Mouse (Mus musculus): ENCODE data around the gene Slc36a4. TPM values are rescaled to one million over a fixed set of nuclear protein-coding genes. Genes with fewer than 3 reads are reported as not detected.

Gene Slc36a4
- polyA plus RNA-seq, 1 experiment from 2014 or later, result 16.6 TPM

GRCm38 (mm10) chr9:15727168-15727567, 17.6 kb downstream of the Slc36a4 start:
- 95% methylated on average over 8 of the region's 8 CpGs for WGBS

GRCm38 (mm10) chr9:15731758-15732748, 22.5 kb downstream of the Slc36a4 start:
- no peak overlapping the region for H3K4me2 ChIP-seq (replicated peaks)
- H3K4me3 ChIP-seq (replicated peaks), result no peak overlapping the region
- H3K4me1 ChIP-seq, result no peaks in the 10 kb centered on the region
- H3K36me3 ChIP-seq, result peaks cover 54% of the 10 kb centered on the region
- H3K9ac ChIP-seq, result no peak overlapping the region
- no peaks in the 10 kb centered on the region for H3K9me3 ChIP-seq (replicated peaks)
- 72% methylated on average over 13 of the region's 13 CpGs for WGBS
- no peaks in the 10 kb centered on the region for H3K27me3 ChIP-seq
- 0 out of 2 replicates have a peak, but pooled peaks have one; percentile 46 for ATAC-seq (ENCODE audit: insufficient number of reproducible peaks, low FRiP score, low TSS enrichment, low read depth)
- no peak overlapping the region for H3K27ac ChIP-seq (replicated peaks)

More at GRCm38 (mm10) chr9:15727168-15727567, 17.6 kb downstream of the Slc36a4 start:
- Histone ChIP-seq H3K9ac (no peak overlapping the region), H3K27ac (replicated peaks) (no peak overlapping the region), H3K4me1 (no peaks in the 10 kb centered on the region), H3K4me2 (replicated peaks) (no peak overlapping the region), H3K4me3 (replicated peaks) (no peak overlapping the region), H3K9me3 (replicated peaks) (no peaks in the 10 kb centered on the region), H3K27me3 (no peaks in the 10 kb centered on the region), H3K36me3 (peaks cover 51% of the 10 kb centered on the region)
- ATAC-seq (ENCODE audit: insufficient number of reproducible peaks, low FRiP score, low TSS enrichment, low read depth), result no peak

GRCm38 (mm10) chr9:15734056-15734866, 24.7 kb downstream of the Slc36a4 start:
- no peak for ATAC-seq (ENCODE audit: insufficient number of reproducible peaks, low FRiP score, low TSS enrichment, low read depth)
- Histone ChIP-seq H3K27ac (replicated peaks) (no peak overlapping the region), H3K9ac (no peak overlapping the region), H3K9me3 (replicated peaks) (no peaks in the 10 kb centered on the region), H3K4me3 (replicated peaks) (no peak overlapping the region), H3K27me3 (no peaks in the 10 kb centered on the region), H3K36me3 (peaks cover 60% of the 10 kb centered on the region), H3K4me2 (replicated peaks) (no peak overlapping the region), H3K4me1 (no peaks in the 10 kb centered on the region)
- 68% methylated on average over 11 of the region's 11 CpGs for WGBS

GRCm38 (mm10) chr9:15734867-15735131, 25.3 kb downstream of the Slc36a4 start:
- peaks cover 58% of the 10 kb centered on the region for H3K36me3 ChIP-seq
- no peaks in the 10 kb centered on the region for H3K27me3 ChIP-seq
- no peak overlapping the region for H3K9ac ChIP-seq
- no peak for ATAC-seq (ENCODE audit: insufficient number of reproducible peaks, low FRiP score, low TSS enrichment, low read depth)
- no peak overlapping the region for H3K4me2 ChIP-seq (replicated peaks)
- H3K27ac ChIP-seq (replicated peaks), result no peak overlapping the region
- no peaks in the 10 kb centered on the region for H3K4me1 ChIP-seq
- H3K4me3 ChIP-seq (replicated peaks), result no peak overlapping the region
- no peaks in the 10 kb centered on the region for H3K9me3 ChIP-seq (replicated peaks)
- WGBS, result 83% methylated on average over 6 of the region's 6 CpGs

GRCm38 (mm10) chr9:15737522-15737921, 28.0 kb downstream of the Slc36a4 start:
- Histone ChIP-seq H3K36me3 (peaks cover 51% of the 10 kb centered on the region), H3K9me3 (replicated peaks) (no peaks in the 10 kb centered on the region), H3K4me2 (replicated peaks) (no peak overlapping the region), H3K4me3 (replicated peaks) (no peak overlapping the region), H3K27me3 (no peaks in the 10 kb centered on the region), H3K4me1 (no peaks in the 10 kb centered on the region), H3K9ac (no peak overlapping the region), H3K27ac (replicated peaks) (no peak overlapping the region)
- WGBS, result 86% methylated on average over 2 of the region's 2 CpGs
- ATAC-seq (ENCODE audit: insufficient number of reproducible peaks, low FRiP score, low TSS enrichment, low read depth), result no peak

- Histone ChIP-seq H3K36me3 (peaks cover 27% of the 10 kb centered on the region), H3K4me1 (no peaks in the 10 kb centered on the region), H3K9ac (no peak overlapping the region), H3K9me3 (replicated peaks) (no peaks in the 10 kb centered on the region), H3K4me3 (replicated peaks) (no peak overlapping the region), H3K27me3 (no peaks in the 10 kb centered on the region), H3K4me2 (replicated peaks) (no peak overlapping the region), H3K27ac (replicated peaks) (no peak overlapping the region)
- 68% methylated on average over 4 of the region's 4 CpGs for WGBS
- no peak for ATAC-seq (ENCODE audit: insufficient number of reproducible peaks, low FRiP score, low TSS enrichment, low read depth)
Observed at GRCm38 (mm10) chr9:15741428-15741827, 31.9 kb downstream of the Slc36a4 start.

- peaks cover 23% of the 10 kb centered on the region for H3K36me3 ChIP-seq
- no peak overlapping the region for H3K4me2 ChIP-seq (replicated peaks)
- H3K4me1 ChIP-seq, result no peaks in the 10 kb centered on the region
- H3K4me3 ChIP-seq (replicated peaks), result no peak overlapping the region
- no peak overlapping the region for H3K9ac ChIP-seq
- H3K27me3 ChIP-seq, result no peaks in the 10 kb centered on the region
- no peak overlapping the region for H3K27ac ChIP-seq (replicated peaks)
- ATAC-seq (ENCODE audit: insufficient number of reproducible peaks, low FRiP score, low TSS enrichment, low read depth), result no peak
- 69% methylated on average over 6 of the region's 6 CpGs for WGBS
- H3K9me3 ChIP-seq (replicated peaks), result no peaks in the 10 kb centered on the region
Observed at GRCm38 (mm10) chr9:15741931-15742330, 32.4 kb downstream of the Slc36a4 start.

GRCm38 (mm10) chr9:15745985-15746607, 36.6 kb downstream of the Slc36a4 start:
- Histone ChIP-seq H3K9ac (no peak overlapping the region), H3K36me3 (no peaks in the 10 kb centered on the region), H3K27ac (replicated peaks) (no peak overlapping the region), H3K4me2 (replicated peaks) (no peak overlapping the region), H3K27me3 (no peaks in the 10 kb centered on the region), H3K4me1 (no peaks in the 10 kb centered on the region), H3K4me3 (replicated peaks) (no peak overlapping the region), H3K9me3 (replicated peaks) (no peaks in the 10 kb centered on the region)
- ATAC-seq (ENCODE audit: insufficient number of reproducible peaks, low FRiP score, low TSS enrichment, low read depth), result no peak
- WGBS, result 68% methylated on average over 2 of the region's 2 CpGs

GRCm38 (mm10) chr9:15746636-15747035, 37.1 kb downstream of the Slc36a4 start:
- 24% methylated on average over 7 of the region's 7 CpGs for WGBS
- ATAC-seq (ENCODE audit: insufficient number of reproducible peaks, low FRiP score, low TSS enrichment, low read depth), result no peak

GRCm38 (mm10) chr9:15748383-15748782, 38.8 kb downstream of the Slc36a4 start:
- Histone ChIP-seq H3K4me3 (replicated peaks) (no peak overlapping the region), H3K9me3 (replicated peaks) (no peaks in the 10 kb centered on the region), H3K27me3 (no peaks in the 10 kb centered on the region), H3K36me3 (no peaks in the 10 kb centered on the region), H3K4me1 (no peaks in the 10 kb centered on the region), H3K4me2 (replicated peaks) (no peak overlapping the region), H3K9ac (no peak overlapping the region), H3K27ac (replicated peaks) (no peak overlapping the region)
- ATAC-seq (ENCODE audit: insufficient number of reproducible peaks, low FRiP score, low TSS enrichment, low read depth), result no peak
- 56% methylated on average over 5 of the region's 5 CpGs for WGBS

More at GRCm38 (mm10) chr9:15746636-15747035, 37.1 kb downstream of the Slc36a4 start:
- Histone ChIP-seq H3K4me1 (no peaks in the 10 kb centered on the region), H3K36me3 (no peaks in the 10 kb centered on the region), H3K9me3 (replicated peaks) (no peaks in the 10 kb centered on the region), H3K4me2 (replicated peaks) (no peak overlapping the region), H3K4me3 (replicated peaks) (no peak overlapping the region), H3K27ac (replicated peaks) (no peak overlapping the region), H3K27me3 (no peaks in the 10 kb centered on the region), H3K9ac (no peak overlapping the region)

- no peaks in the 10 kb centered on the region for H3K4me1 ChIP-seq
- no peaks in the 10 kb centered on the region for H3K9me3 ChIP-seq (replicated peaks)
- no peak overlapping the region for H3K4me3 ChIP-seq (replicated peaks)
- H3K9ac ChIP-seq, result no peak overlapping the region
- no peak overlapping the region for H3K27ac ChIP-seq (replicated peaks)
- no peak for ATAC-seq (ENCODE audit: insufficient number of reproducible peaks, low FRiP score, low TSS enrichment, low read depth)
- no peaks in the 10 kb centered on the region for H3K27me3 ChIP-seq
- no peak overlapping the region for H3K4me2 ChIP-seq (replicated peaks)
- no peaks in the 10 kb centered on the region for H3K36me3 ChIP-seq
Observed at GRCm38 (mm10) chr9:15759318-15759717, 49.8 kb downstream of the Slc36a4 start.
